Mouse (Mus musculus) heart, postnatal 25 days (tissue): ENCODE data around the gene Kel. TPM values are rescaled to one million over a fixed set of nuclear protein-coding genes. Genes with fewer than 3 reads are reported as not detected.

ENCODE experiments used
- DNase-seq: peaks from one replicate; pipeline ENCODE4 v3.0.0; 2022; ENCODE audit warnings: low spot score
- intact Hi-C: fragments of 180-260 bp; cut with DNase I; formaldehyde crosslinking; loops from one replicate; pipeline ENCODE4 v1.15.1; 2025
- total RNA-seq, 2 experiments: library from RNA; stranded (reverse); gene quantifications; 2 replicates each; pipeline ENCODE4 v1.2.3; 2021

Gene Kel
- total RNA-seq, 2 experiments from 2014 or later, result 0.89 TPM; not detected in 1

GRCm38 (mm10) chr6:41653173-41653572, 51.0 kb downstream of the Kel start:
- intact Hi-C loops, result no loop called here

GRCm38 (mm10) chr6:41646672-41647071, 57.5 kb downstream of the Kel start:
- intact Hi-C loops, result no loop called here
- DNase-seq, result no peak

More at GRCm38 (mm10) chr6:41653173-41653572, 51.0 kb downstream of the Kel start:
- no peak for DNase-seq

GRCm38 (mm10) chr6:41646220-41646619, 57.9 kb downstream of the Kel start:
- intact Hi-C loops, result no loop called here

GRCm38 (mm10) chr6:41643227-41643626, 60.9 kb downstream of the Kel start:
- intact Hi-C loops, result no loop called here

More at GRCm38 (mm10) chr6:41646220-41646619, 57.9 kb downstream of the Kel start:
- no peak for DNase-seq

GRCm38 (mm10) chr6:41642765-41643164, 61.4 kb downstream of the Kel start:
- DNase-seq, result no peak
- intact Hi-C loops, result no loop called here

More at GRCm38 (mm10) chr6:41643227-41643626, 60.9 kb downstream of the Kel start:
- DNase-seq, result no peak

- intact Hi-C loops, result no loop called here
Observed at GRCm38 (mm10) chr6:41641173-41641866, 62.8 kb downstream of the Kel start.

GRCm38 (mm10) chr6:41640449-41640848, 63.7 kb downstream of the Kel start:
- no peak for DNase-seq
- intact Hi-C loops, result no loop called here

More at GRCm38 (mm10) chr6:41641173-41641866, 62.8 kb downstream of the Kel start:
- DNase-seq, result no peak

- DNase-seq, result no peak
- intact Hi-C loops, result no loop called here
Observed at GRCm38 (mm10) chr6:41637927-41638506, 66.1 kb downstream of the Kel start.

GRCm38 (mm10) chr6:41637393-41637792, 66.7 kb downstream of the Kel start:
- intact Hi-C loops, result no loop called here
- no peak for DNase-seq

Other genes starting within 250 kb of the Kel start
- gene Prss1, start 245.4 kb downstream of the Kel start, total RNA-seq, result not detected
- gene Prss2, start 182.6 kb downstream of the Kel start, total RNA-seq, result not detected
- 1 to 10 TPM; 1.6 to 2.0 TPM for gene Ephb6, start 98.9 kb downstream of the Kel start, total RNA-seq
- gene Trpv6, start 67.9 kb downstream of the Kel start, total RNA-seq, result not detected
- not detected for gene Trpv5, start 23.6 kb downstream of the Kel start, total RNA-seq
- not detected for gene Llcfc1, start 19.9 kb downstream of the Kel start, total RNA-seq
- not detected for gene Olfr459, start 70.8 kb upstream of the Kel start, total RNA-seq
- not detected for gene Pip, start 143.2 kb upstream of the Kel start, total RNA-seq
- gene Sval2, start 148.7 kb upstream of the Kel start, total RNA-seq, result not detected
- gene Sval1, start 247.3 kb upstream of the Kel start, total RNA-seq, result not detected